Mouse (Mus musculus) embryonic stem cell, embryonic (primary cell): ENCODE measurements at regions not wholly inside any gene's neighbourhood (a gene's known extent, or its start where the extent isn't known, plus 50 kb on each side); places are given as distances from the start of the nearest gene placed in this dataset.
"Not testable (repeated sequence)": the region's sequence is repeated elsewhere in the genome, so short reads cannot be mapped to it uniquely, and the experiment has no call there.

Experiments used
- CTCF ChIA-PET, 4 experiments: fragments of 300-600 bp in 2 of 4; fragments of 350-600 bp in 2 of 4; sonication (Branson Sonifier 250); formaldehyde crosslinking; loops; one replicate each; lab custom pipeline; 2022; ENCODE audit warnings: inconsistent platforms in 2 of 4; lab: Charles Lee
- POLR2A ChIA-PET, 4 experiments: fragments of 300-600 bp in 2 of 4; fragments of 350-600 bp in 2 of 4; sonication (Branson Sonifier 250); formaldehyde crosslinking; loops; one replicate each; lab custom pipeline; 2022; ENCODE audit warnings: antibody characterized with exemption in 4 of 4, inconsistent platforms in 1 of 4; lab: Charles Lee

- POLR2A ChIA-PET = no interaction called here
Measured at GRCm38 (mm10) chr9:51645426-51645825, 119.7 kb upstream of the Arhgap20 start.

DNA sequence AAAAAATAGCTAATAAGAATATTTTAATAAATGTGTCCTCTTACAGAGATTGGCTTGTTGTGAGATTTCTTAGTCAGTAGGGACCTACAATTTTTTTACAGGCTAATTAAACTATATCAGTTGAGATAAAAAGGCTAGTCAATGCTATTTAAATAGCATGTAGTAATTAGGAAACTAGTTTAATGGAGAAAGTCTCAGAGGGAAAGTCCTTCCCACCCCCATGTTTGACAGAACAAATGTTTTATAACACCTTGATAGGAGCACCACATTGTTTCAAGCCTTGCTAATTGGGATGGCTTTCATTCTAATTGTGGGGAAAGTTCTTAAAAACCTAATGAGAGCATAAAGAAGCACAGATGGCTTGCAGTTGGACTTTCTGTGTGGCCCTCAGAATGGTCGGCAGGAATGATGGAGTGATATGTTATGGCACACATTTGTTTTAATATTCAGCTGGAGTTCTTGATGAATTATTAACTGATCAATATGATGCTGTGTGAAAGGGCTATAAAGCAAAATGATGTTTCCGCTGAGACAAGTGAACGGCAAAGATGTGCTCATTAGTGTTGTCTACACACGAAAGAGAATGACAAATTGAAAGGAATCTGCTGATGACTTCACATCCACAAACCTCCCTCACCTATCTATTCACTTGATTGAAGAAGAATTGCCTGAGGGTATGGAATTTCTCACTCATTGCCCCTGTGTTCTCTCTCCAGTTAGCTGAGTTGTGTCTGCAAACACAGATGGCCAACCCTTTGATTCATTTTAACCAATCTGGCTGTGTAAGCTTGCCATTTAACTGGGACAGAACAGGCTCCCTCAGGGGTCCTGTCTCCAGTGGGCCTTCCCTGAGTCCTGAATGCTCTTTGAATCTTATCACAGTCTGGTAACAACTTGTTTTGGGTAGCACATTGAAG is 111.5 kb upstream of the Arhgap20 start:
- CTCF ChIA-PET = no interaction called here

More at GRCm38 (mm10) chr9:51645426-51645825, 119.7 kb upstream of the Arhgap20 start:
- CTCF ChIA-PET = no interaction called here

DNA sequence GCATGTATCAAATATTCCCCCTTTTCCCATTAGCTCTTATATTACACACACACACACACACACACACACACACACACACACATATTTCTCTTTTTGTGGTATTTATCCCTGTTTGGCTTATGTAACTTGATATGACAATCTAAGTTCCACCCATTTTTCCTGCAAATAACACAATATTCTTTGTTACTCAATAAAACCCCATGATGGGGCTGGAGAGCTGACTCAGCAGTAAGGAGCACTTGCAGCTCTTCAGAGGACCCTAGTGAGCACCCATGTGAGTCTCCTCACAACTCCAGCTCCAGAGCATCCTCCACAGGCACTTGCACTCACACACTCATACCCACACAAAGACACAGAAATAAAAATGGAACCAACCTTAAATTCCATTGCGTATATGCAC is 110.5 kb upstream of the Arhgap20 start:
- ChIA-PET POLR2A (no interaction called here), CTCF (no interaction called here)

More for the DNA sequence above, 111.5 kb upstream of the Arhgap20 start:
- POLR2A ChIA-PET = interaction anchor here in 1 of 4 experiments (0.6 kb wide), 1 partner anchor 169 kb away, joined by 3 read pairs; no protein-coding TSS in a partner anchor

DNA sequence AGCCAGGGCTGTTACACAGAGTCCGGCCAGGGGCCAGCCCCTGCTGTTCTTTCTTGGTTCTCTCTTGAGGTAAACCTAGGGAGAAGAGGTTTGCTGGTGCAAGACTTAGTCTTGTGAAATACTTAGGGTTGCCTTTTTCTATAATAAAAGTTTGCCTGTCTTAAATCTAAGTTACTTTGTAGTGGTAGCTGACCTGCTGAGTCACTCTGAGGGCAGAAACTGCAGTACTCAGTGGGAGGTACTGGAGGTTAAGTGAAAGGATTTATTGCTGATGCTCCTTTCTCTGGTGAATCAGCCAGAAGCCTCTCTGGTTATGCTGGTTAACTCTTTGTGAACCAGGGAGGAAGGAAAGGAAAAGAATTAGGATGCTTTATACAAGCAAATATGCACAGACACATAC is 107.3 kb upstream of the Arhgap20 start:
- POLR2A ChIA-PET = no interaction called here
- CTCF ChIA-PET = no interaction called here

DNA sequence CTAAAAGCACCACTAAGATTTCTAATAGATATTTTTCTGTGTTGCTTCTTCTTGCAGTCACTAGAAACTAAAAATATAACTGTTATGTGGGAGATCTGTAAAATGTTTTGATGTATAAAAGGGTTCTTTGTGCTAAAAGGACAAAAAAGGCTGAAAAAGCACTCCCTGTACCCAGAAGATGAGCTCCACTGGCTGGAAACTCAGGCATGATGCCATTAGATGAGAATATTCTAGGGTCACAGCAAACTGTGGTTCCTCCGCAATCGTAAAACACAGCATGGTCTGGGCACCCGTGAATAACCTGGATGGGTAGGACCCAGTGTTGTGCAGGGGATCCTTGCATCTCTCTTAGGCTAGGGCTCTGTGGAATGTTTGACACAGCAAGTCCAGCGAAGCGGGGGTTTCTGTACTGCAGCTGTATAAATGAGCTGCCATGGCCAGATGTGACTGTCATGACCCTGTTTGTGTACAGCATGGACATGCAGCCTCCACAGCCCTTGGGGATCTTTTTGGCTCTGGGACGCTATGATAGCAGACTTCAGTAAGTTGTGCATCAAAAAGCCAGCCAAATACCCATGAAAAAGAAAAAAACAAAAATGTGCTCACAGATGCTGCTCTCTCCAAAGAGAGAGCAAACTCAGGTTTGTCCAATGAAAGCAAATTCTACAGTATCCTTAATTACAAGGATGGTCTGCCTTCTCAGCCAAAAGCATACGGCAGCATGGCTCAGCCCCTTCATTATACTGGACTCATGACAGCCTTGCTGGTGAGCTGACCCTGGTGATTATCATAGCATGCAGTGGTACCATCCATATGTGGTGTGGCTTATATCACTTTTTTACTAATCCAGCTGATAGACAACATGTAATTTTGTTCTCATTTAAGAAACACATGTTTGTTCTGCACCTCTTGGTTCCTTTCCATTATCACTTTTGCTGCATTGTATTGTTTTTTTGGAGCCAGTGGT is 103.9 kb upstream of the Arhgap20 start:
- ChIA-PET POLR2A (no interaction called here), CTCF (no interaction called here)

DNA sequence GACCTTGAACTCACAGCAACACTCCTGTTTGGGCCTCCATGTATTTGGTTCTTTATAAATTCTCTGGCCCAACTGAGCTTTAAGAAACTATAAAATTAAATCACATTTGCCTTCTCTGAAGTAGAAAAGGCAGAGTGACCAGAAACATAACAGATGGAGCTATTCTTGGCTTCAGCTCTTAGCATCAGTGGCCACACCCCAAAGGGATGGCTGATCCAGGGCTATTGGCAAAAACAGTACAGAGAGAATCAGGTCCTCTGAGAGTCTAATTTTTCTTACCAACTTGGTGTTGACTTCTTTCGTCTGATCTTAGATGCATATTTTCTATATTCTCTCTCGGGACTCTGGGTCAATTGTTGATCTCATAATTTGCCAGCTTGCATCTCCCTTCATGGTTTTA is 103.2 kb upstream of the Arhgap20 start:
- ChIA-PET POLR2A (no interaction called here), CTCF (no interaction called here)

GRCm38 (mm10) chr9:51664353-51664752 is 100.8 kb upstream of the Arhgap20 start:
- ChIA-PET CTCF (no interaction called here), POLR2A (no interaction called here)

GRCm38 (mm10) chr9:51664876-51665275 is 100.3 kb upstream of the Arhgap20 start:
- CTCF ChIA-PET = no interaction called here

GRCm38 (mm10) chr9:51668976-51669375 is 96.2 kb upstream of the Arhgap20 start:
- POLR2A ChIA-PET = interaction anchor here in 1 of 4 experiments (0.7 kb wide), 1 partner anchor 80 kb away, joined by 4 read pairs; no protein-coding TSS in a partner anchor
- CTCF ChIA-PET = not testable (repeated sequence)

More at GRCm38 (mm10) chr9:51664876-51665275, 100.3 kb upstream of the Arhgap20 start:
- POLR2A ChIA-PET = no interaction called here

DNA sequence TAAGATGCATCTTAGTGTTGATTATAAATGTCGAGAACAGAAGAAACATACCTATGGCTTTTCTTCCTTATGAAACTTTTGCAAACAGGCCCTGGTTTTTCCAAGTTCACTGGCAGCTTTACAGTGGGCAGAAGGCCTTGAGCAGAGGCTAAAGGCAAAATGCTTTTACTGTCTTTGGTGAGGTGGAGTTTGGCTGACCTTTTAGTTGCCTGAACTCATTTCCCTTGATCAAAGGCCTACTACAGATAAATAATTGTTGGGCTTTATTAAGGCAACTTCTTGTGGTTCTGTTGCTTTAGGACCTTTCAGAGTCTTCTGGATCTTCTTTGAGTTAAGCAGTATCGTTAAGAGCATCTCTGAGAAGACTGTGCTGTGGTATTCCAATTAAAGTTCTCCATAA is 94.6 kb upstream of the Arhgap20 start:
- POLR2A ChIA-PET = no interaction called here
- CTCF ChIA-PET = no interaction called here

DNA sequence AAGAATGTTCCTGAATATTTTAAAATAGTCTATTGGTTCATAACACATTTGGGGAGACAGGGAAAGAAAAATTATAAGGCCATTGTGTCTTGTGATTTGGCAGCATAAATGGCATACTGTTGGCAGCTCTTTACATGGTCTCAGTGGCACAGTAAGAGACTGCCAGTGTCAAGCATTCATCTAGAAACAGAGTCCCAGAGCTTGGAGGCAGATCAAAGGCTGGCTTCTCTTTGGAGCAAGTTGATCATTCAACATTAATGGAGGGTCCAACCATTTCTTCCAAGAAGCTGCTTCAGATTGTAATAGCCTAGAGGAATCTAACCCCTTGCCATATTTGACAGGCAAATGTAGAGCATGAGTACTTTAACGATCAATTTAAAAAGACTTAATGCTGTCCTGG is 78.6 kb upstream of the Arhgap20 start:
- CTCF ChIA-PET = no interaction called here
- POLR2A ChIA-PET = no interaction called here

GRCm38 (mm10) chr9:51714326-51714725 is 50.8 kb upstream of the Arhgap20 start:
- POLR2A ChIA-PET = no interaction called here
- CTCF ChIA-PET = no interaction called here
